Mouse (Mus musculus) layer of hippocampus, adult 8-10 months (tissue): ENCODE measurements around the gene Spon1. TPM values are rescaled to one million over a fixed set of nuclear protein-coding genes. Genes with fewer than 3 reads are reported as not detected.

ENCODE experiments used
- DNase-seq, 2 experiments: peaks; one replicate each; pipeline ENCODE4 v3.0.0; 2022; ENCODE audit warnings: low spot score in 2 of 2
- total RNA-seq, 4 experiments: library from RNA; stranded (reverse); gene quantifications; 2 replicates each; pipeline ENCODE4 v1.2.4; 2022

Spon1 gene
- total RNA-seq, 4 experiments from 2014 or later = 54.8 to 58.9 (median 56.4) TPM

DNA sequence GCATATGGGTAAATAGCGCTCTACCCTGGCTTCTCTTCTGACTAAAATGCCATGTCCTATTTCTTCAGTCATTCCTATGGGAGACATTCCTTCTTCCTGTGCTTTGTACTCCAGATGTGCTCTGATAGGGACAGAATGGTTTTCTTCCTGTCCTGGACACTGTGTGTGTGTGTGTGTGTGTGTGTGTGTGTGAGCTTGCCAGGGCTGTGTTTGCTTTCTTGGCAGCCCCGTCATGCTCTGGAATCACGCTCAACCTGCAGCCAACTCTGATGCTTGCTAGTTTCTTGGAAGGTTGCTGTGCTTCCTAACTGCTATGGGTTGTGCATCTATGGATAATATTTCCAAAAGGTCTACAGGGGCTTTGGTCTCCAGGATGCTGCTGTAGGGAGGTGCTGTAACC, 9.1 kb downstream of the Spon1 start:
- DNase-seq = no peak

DNA sequence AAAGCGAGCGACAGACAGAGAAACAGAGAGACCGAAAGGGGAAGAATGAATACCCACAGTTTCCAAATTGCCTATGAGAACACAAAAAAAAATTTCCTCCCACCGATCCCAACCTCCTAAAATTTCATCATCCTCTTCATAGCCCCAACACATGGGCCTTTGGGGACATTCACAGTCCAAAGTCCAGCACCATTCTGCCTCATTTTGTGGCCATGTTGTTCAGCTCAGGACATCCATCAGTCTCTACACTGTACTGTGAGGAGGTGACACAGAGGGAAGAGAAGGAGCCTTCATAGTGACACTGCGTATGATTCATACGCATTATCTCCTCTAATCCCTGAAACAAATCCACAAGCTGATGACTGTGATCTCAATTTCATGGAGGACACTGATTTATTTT, 12.7 kb downstream of the Spon1 start:
- no peak for DNase-seq

DNA sequence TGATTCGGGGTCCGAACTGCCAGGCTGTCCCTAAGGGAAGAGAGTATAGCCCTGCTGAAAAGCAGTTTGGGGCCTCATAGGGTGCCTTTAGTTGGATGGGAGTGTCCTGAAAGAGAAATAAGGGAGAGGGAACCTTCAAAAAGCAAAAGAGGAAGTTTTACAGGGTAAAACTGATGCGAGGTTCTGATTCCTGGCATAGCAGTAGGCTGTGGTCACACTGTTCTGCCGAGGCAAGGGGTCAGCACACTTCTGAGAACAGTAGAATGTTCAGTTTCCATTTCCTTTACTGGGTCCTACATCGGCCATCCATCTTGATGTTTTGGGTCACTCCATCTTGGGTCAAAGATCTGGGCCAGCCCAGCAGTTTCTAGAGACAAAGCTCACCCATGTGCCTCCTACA, 14.5 kb downstream of the Spon1 start:
- DNase-seq = no peak

DNA sequence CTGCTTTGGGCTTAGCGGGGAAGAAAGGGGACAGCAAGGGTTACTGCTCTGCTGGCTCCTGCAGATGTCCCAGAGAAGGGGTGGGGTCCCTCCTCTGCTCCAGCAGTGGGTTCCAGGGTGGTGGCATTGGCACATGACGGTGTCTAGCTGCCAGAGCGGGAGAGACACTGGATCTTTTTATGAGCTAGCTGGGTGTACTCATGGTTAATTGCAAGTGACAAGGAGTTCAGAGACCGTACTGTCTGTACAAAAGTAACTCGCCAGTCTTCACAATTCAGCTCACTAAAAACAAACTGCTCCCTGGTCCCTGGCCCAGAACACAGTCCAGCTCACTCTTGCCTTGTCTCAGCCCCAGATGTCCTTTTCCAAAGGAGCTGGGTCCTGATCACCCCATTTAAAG, 26.2 kb downstream of the Spon1 start:
- peak in 1 of 2 experiments; percentile 13 for DNase-seq

DNA sequence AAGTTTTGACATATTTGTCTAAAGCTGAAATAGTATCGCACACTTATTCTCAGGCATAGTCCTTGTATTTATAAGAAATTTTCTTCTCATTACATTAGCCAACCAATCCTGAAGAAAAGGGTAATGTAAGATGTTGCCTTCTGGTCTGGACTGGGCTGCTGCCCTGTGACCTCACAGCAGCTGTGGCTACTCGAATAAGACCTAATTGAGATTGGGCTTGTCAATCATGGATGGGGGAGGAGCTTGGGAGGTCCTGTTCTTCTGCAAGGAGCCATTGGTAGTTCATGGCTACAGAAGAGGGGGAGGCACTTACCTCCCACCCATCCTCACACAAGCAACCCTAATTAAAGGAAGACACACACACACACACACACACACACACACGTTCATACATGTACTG, 27.1 kb downstream of the Spon1 start:
- DNase-seq = no peak

DNA sequence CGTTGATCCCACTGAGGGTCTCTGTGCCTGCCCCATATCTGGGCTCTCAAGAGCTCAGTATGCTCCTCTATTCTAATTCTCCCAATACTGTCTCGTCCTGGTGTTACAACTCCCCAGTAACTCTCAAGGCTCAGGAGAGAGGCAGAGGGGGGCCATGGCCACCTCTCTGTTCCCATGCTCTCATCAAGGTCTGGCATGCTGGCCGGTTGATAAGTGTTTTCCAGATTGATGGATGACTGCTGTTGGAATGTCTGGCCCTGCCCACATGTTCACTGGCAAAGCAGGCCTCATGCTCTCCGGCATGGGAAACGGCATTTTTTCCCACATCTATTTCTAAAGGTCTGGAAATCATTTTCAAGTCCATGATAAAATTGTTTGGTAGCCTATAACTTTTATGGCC, 29.4 kb downstream of the Spon1 start:
- no peak for DNase-seq

DNA sequence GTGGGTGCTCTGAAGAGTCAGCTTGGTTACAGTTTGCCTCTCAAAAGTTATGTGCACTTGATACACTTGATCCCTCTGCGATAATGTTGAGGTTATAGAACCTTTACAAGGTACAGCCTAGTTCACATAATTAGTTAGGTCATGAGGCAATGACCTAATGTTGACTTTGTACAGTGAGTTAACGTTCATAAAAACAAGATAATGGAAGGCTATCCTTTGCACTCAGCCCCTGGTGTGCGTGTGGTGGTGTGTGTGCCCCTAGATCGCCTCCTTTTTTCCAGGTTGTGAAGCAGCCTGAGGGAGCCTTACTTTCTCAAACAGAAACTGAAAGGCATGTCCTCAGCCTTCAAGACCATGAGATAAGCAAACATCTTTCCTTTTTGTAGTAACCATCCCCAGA, 31.3 kb downstream of the Spon1 start:
- no peak for DNase-seq

DNA sequence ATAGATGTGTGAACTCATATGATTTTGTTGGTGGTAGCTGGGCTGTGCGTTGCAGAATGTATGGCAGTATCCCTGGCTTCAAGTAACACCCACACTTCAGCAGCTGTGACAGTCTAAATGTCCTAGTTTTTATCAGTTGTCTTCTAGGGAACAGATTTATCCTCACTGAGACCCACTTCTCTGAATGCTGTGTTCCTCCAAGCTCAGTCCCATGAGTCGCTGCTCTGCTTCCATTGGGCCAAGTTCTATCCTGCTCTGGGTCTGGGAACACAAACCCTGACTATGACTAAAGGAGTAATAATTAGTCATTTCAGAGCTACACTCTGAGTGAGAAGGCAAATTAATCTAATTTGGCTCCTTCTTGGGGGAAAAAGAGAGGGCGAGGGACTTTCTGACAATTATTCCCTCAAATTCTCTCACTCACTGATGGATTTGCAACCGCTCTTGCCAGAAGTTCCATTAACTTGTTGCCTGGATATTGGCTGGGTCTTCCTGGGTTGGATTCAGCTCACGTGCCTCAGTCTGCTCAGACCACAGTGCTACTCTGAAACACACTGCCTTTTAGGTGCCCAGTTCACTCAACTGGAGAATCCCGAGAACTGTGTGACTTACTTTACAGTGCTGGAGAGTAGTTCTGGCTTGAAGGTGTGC, 32.9 kb downstream of the Spon1 start:
- peak in 1 of 2 experiments; percentile 20 for DNase-seq

DNA sequence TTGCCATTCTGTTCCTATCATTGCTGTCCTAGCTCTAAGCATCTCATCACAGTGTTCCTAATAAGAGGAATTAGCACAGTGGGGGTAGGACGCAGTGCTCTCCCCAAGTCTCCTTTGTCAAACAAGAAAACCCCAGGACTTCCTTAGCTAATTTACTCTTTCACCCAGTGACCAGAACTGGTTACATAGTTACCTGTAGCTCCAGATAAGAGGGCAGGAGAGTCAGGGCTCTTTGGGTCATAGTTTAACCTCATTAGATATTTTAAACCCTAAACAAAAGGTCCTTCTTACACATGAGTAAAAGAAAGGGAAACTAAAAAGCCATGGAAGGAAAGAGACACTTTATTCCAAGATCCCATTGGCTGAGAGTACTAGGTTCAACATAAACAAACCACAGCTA, 44.0 kb downstream of the Spon1 start:
- no peak for DNase-seq

DNA sequence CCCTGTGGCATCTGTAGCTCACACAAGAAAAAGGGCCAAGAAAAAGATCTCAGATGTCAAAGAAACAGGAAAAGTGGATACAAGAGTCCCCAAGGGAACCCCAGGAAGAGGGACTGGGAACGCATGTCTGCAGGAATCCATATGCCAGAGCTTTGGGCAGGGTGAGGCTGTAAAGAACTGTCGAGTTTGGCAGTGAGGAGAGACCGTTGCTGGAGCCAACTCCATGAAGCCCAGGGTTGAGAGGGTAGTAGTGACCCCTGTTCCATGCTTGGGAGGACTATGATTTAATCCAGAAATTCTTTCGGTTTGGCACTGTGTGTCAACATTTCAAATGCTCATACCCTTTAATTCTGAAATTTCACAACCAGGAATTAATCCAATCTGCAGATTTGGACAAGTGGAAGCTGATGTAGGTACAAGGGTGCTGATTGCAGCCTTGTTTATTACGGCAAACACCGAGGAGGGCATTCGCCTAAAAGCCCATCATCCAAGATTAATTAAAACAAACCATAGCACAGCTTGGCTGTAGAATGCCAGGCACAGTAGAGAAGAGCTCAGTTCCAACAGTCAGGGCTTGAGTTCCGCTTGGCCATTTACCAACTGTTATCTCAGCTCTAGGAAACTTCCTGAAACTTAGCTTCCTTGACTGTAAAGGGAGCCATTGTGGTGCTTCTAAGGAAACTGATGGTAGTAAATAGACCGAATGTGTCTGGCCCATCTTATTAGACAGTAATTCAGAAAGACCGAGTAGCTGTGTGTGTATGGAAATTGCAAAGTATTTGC, 45.8 kb downstream of the Spon1 start:
- no peak for DNase-seq

DNA sequence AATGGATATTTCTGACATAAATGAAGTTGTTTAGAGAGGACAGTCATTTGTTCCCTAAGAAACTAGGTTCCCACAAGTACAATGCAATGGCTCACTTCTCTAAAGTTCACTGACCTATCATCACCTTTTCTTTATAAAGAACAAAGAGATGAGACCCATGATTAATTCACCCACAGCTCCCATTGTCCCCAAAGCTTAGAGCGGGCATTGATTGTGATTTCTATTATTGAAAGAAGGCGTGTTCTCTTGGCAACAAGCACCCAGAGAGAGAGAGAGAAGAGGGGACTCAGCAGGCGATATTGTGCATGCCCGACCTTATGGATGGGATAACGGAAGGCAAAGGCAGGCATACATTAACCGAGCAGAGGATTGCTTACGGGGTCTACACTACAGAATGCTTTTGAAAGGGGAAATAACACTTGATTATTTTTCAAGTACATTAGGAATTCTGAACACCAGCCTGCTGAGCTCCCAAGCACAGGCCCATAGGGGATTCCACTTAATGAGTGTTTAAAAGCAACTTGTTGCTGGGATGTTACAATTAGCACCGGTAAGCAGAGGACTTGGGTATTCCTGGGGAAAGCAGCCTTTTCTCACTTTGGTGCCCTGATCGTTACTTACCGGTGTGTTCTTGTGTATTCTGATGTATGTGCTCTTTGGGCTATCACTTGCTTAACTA, 48.4 kb downstream of the Spon1 start:
- no peak for DNase-seq

DNA sequence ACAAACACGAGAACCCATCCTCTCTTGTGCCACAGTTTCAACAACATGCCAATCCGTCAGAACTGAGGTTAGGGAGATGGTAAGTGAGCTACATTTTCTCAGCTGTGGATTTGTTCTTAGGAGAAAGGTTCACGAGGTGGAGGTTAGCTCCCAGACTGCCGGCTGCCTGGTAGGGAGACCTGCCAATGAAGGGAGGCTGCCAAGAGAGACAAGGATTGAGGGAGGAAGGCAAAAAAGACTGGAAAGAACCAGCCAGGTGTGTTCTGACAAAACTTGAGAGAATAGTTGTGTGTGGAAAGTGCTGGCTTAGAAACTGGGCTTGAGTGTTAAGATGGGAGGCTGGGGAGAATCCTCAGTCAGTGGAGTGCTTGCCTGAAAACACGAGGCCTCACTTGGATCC, 49.9 kb downstream of the Spon1 start:
- no peak for DNase-seq

DNA sequence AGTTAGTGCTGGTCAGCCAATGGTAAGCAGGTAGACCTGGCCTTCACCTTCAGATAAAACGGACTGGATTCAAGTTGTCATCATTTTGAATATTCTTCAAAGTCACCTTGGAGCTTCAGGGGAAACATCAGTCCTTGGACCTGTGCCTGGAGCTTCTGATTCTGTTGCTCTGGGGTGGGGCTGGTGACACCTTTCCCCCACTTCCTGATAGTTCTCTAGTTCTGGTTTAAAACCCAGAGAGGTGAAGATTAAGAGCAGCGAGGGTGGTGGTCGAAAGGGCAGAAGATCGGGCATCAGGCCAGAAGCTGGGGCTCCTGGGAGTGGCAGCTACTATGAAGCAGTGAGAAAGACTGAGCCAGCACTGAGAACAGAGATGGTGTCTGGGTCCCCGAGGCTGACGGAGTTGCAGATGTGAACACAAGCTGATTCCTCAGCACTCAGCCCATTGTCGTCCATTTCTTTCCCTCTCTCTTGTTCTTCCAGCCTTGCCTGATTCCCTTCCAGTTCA, 51.1 kb downstream of the Spon1 start:
- DNase-seq = no peak

DNA sequence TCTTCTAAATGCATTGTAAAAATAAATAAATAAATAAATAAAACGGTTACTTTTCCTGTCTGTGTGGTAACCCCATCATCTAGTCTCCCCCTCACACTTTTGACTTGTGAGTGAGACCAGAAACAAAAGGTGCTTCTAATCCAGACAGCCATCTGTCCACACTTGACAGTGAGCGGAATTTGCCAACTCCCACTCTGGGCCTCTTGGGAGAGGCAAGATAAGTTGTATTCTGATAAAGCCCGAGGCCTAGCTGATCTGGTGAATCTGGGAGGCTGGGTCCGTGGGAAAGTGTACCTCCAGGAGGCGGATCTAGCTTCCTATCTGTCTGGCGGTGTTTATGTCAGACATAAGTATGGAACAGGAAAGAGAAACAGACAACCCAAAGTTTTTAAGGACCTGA, 52.3 kb downstream of the Spon1 start:
- DNase-seq = no peak

DNA sequence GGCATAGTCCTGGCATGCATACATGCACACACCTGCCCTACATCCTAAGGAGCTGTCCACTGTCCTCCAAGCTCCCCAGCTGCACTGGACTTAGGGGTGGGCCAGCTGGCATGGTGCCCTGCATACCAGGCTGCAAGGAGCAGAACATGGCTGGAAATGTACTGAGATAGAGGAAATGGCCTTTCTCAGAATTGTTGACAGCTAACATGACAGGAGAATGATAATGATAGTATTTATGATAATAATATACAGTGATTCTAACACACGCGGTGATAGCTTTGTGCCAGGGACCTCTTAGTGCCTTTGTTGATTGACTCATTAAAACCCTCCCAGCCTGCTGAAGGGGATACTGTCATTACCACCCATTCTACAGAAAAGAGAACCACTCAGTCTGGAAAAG, 54.4 kb downstream of the Spon1 start:
- DNase-seq = no peak

DNA sequence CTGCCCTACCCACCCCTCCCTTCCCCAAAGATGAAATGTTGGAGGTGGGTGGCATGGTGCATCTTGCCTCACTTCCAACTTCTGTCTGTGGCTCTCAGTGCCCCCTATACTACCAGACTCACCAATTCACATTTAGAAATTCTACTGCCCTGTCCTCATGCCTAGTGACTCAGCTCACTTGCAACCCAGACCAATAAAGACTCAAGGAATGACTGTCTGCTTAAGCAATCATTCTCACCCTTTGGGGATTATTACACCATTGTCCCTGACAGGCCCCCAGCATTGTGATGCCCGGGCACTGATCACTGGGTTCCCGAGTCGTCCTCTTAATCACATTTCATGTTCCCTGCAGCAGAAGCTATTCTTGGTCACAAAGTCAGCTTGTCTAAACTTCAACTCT, 57.2 kb downstream of the Spon1 start:
- no peak for DNase-seq

DNA sequence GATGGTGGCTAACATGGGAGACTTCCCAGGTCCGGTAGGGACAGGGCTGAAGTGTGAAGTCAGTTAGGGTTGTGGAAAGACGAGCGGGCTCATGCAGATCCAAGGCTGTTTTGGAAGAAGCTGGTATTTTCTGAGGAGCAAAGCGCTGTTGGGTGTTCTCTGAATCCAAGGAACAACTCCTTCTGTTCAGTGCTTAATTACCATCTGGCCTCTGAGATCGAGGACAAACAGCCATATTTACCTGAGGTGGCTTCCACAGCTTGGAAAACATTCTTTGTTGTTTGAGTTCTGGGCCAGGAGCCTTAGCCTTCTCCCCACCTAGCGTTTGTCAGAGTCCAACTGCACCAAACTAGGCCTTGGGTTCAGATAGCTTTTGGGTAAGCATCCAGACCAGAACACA, 58.9 kb downstream of the Spon1 start:
- peak; percentile 21 to 23 for DNase-seq

DNA sequence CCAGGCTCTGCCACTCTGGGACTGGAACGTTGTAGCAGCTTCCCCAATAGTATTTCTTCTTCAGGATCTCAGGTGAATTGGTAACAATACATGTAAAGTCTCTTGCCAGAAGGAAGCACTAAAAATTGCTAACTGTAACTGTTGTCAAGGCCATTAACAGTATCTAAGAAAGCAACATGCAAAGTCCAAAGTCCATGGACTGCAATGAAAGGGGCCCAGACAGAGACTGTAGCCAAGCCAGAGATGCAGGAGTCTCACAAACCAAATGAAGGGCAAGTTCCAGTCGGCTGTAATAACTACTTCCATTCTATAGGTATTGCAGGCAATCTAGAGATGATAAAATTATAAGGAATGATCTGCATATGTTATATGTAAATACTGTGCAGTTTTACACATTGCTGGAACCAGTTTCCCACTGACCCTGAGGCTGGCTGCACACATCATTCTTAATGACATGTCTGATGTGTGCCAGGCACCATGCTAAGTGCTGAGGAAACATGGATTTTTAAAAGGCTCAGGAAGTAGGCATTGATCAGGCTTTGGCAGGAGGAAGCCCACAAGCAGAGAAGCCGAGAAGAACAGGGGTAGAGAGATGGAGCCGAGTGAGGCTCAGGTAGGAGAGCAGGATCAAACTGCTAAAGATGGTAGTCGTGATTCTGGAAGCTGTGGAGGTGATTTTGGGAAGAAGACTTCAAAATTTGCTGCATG, 59.9 kb downstream of the Spon1 start:
- DNase-seq = no peak

DNA sequence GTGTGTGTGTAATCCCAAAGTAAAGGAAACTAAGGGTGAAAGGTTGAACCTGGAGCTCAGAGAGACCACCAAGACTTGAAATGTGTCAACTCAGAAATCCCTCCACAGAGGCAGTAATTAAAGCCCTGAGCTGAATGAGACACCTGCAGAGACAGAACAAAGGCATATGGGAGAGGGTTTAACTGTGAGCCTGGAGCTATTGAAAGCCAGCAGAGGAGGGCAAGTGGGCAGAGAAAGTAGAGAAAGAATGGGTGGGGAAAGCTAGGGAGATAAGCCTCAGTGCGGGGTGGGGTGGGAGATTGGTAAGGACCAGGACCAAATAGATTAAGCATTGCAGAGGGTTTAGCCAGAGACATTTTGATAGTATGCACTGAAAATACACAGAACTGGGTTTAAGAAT, 60.7 kb downstream of the Spon1 start:
- DNase-seq = no peak

DNA sequence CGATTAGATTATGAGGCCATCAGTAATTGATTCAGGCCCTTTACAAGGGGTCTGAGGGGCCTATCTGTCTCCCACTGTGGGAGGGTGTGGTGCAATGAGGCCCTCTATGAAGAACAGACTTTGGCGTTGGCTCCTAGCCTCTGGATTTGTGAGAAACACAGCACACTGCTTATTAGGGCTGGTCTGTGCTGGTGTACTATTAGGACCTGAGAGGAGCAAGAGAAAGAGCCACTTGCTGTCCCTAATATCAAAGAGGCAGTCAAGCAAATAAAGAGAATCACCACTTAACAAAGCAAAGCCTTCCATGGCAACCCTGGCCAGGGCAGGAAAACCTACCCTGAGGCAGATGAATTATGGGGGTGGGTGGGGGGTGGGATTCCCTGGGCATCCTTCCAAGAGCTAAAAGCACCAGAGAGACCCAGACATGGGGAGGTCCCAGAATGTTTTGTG, 62.3 kb downstream of the Spon1 start:
- no peak for DNase-seq

DNA sequence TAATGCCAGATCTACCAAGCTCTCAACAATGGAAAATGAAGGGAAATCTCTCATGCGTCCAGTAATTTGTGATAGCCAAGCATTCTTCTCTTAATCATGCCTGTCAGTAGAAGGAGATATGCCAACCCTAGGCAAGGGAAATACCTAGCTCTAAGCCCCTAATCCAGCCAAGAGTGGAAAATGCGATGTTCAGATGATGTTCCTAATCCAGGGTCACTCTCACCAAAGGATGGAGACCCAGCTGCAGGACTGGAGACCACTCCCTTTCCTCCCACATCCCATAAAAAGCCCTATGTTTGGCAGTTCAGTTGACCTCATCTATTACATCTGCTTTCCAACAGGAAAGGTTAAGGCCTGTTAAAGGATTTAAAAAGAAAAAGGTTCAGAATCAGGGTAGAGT, 62.8 kb downstream of the Spon1 start:
- DNase-seq = no peak

DNA sequence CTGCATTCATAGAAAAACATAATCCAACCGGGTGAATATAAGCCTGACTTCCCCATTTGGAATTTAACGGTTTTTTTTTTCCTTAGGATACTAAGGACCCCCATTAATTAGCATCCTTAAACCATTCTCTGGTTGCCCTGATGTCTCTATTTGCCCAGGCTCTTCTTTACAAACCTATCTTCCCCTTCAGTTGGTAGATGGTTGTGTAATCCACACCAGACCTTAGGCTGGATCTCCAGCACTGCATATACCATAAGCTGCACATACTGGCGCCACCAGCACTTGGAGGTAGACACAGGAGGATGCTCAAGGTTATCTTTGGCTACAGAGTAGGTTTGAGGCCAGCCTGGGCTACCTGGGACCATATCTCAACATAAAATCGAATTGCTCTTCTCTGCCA, 71.4 kb downstream of the Spon1 start:
- no peak for DNase-seq
